Mouse (Mus musculus) hindbrain, embryonic 14.5 days (tissue): ENCODE results near the gene Smad6. TPM values are rescaled to one million over a fixed set of nuclear protein-coding genes. Genes with fewer than 3 reads are reported as not detected.
A peak's percentile ranks its signal among the peaks of the same experiment; 100 is the strongest.

Experiments
- ATAC-seq: fragments of 200-750 bp; cut with Nextera tagmentation; 2 replicates; pipeline ENCODE4 v1.8.0; 2017; ENCODE audit warnings: moderate number of reproducible peaks, mild to moderate bottlenecking, moderate TSS enrichment, moderate library complexity; ENCODE audit not compliant: low FRiP score
- DNase-seq: peaks from one replicate; pipeline ENCODE4 v3.0.0-alpha.2; 2015; ENCODE audit warnings: low spot score
- H3K27ac ChIP-seq: fragments of 300-500 bp; sonication (generic); 2 replicates; pipeline ENCODE4 v1.5.1; 2014; ENCODE audit warnings: mild to moderate bottlenecking, moderate library complexity
- H3K27me3 ChIP-seq: fragments of 300-500 bp; sonication (generic); 2 replicates; pipeline ENCODE4 v1.6.1; 2014; ENCODE audit warnings: mild to moderate bottlenecking, low read length, mixed read lengths; ENCODE audit not compliant: control insufficient read depth, insufficient read depth
- H3K36me3 ChIP-seq: fragments of 300-500 bp; sonication (generic); replicated peaks from 2 replicates; pipeline ENCODE4 v1.6.1; 2014; ENCODE audit not compliant: control insufficient read depth, insufficient read depth
- H3K4me1 ChIP-seq: fragments of 300-500 bp; sonication (generic); replicated peaks from 2 replicates; pipeline ENCODE4 v1.6.1; 2014; ENCODE audit warnings: antibody characterized with exemption, low read length, mixed read lengths; ENCODE audit not compliant: control insufficient read depth, insufficient read depth
- H3K4me2 ChIP-seq: fragments of 300-500 bp; sonication (generic); replicated peaks from 2 replicates; pipeline ENCODE4 v1.6.1; 2014; ENCODE audit warnings: mild to moderate bottlenecking, moderate library complexity
- H3K4me3 ChIP-seq: fragments of 300-500 bp; sonication (generic); replicated peaks from 2 replicates; pipeline ENCODE4 v1.5.1; 2014; ENCODE audit warnings: mild to moderate bottlenecking, low read length
- H3K9ac ChIP-seq: fragments of 300-500 bp; sonication (generic); 2 replicates; pipeline ENCODE4 v1.6.1; 2014
- H3K9me3 ChIP-seq: fragments of 300-500 bp; sonication (generic); 2 replicates; pipeline ENCODE4 v1.6.1; 2016; ENCODE audit warnings: low read length; ENCODE audit not compliant: control insufficient read depth
- WGBS: fragments of 180-500 bp; shearing (Covaris S2); extraction: QIAGEN DNeasy Blood & Tissue Kit; methylation state at CpG from one replicate; pipeline ENCODE4 v1.1.7; 2014; 5-methylcytosine and 5-hydroxymethylcytosine counted together
- polyA plus RNA-seq: library from polyadenylated mRNA; unstranded; fragments of >200 nt; fragmentation: Nextera tagmentation; extraction: Ambion mirVana; gene quantifications from 2 replicates; pipeline ENCODE4 v1.2.1, GENCODE M21; 2014

The Smad6 gene
- polyA plus RNA-seq, 1 experiment from 2014 or later = 2.7 TPM

DNA sequence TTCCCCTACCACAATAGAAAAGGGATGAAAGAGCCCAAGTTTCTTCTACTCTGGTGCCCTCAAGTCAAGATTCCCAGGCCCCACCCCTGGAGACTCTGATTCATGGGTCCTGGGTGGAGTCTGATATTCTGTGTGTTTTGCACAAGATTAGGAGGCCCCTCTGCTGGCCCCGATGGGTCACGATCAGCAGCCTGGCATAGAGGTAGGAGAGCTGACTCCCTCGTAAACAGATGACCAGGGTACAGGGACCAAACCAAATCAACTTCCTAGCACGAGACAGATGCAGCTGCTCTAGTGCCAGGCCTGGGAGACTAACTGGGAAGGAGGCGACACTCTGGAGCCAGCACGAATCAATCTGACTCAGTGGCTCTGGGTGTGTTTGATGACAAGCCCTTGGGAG lies 51.0 kb downstream of the Smad6 start:
- ATAC-seq = no peak
- Histone ChIP-seq H3K4me1 (peaks cover 16% of the 10 kb centered on the region), H3K4me2 (no peak overlapping the region), H3K36me3 (no peaks in the 10 kb centered on the region), H3K9ac (no peak overlapping the region), H3K9me3 (no peaks in the 10 kb centered on the region), H3K27ac (no peak overlapping the region), H3K4me3 (no peak overlapping the region), H3K27me3 (no peaks in the 10 kb centered on the region)
- 74% methylated on average over 6 of the region's 6 CpGs for WGBS
- no peak for DNase-seq

DNA sequence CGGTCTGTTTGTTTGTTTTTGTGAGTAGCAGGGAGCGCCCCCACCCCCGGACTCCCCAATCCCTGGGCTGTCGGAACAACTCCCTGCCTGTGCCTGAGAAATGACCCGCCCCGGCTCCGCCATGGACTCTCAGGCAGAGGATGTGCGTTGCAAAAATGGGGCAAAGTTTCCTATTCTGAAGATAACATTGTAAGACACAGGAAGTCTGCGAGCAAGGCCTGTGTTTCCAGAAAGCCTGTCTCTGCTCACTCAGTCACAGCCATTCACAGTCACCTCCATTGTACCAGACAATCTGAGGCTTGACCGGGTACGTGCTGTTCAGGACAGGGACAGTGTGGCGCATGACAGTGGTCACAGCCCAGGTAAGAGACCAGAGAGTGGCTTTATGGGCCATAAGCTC lies 51.5 kb downstream of the Smad6 start:
- H3K9me3 ChIP-seq = no peaks in the 10 kb centered on the region
- no peaks in the 10 kb centered on the region for H3K36me3 ChIP-seq
- H3K27me3 ChIP-seq = no peaks in the 10 kb centered on the region
- H3K4me2 ChIP-seq = no peak overlapping the region
- DNase-seq (no peak), ATAC-seq (no peak)
- H3K9ac ChIP-seq = no peak overlapping the region
- 80% methylated on average over 12 of the region's 12 CpGs for WGBS
- H3K4me1 ChIP-seq = peaks cover 20% of the 10 kb centered on the region
- H3K27ac ChIP-seq = no peak overlapping the region
- H3K4me3 ChIP-seq = no peak overlapping the region

DNA sequence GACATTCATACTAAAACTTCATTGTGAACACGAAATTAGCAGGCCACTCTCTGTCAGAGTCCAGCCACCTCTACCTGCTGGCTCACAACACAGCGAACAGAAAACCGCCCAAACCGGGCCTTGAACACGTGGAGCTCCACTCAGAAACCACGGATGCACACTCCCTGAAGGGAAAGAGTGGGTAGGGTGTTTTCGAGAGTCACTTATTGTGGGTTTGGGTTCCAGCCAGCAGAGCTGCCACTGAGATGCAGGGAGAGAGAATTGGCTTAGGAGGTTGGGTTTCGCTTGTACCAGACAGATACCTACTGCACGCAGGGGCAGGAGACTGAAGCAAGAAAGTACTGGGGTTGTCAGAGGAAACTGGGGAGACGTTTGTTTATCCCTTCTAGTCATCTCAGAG lies 52.4 kb downstream of the Smad6 start:
- Histone ChIP-seq H3K27ac (no peak overlapping the region), H3K4me3 (no peak overlapping the region), H3K9ac (no peak overlapping the region), H3K9me3 (no peaks in the 10 kb centered on the region), H3K4me2 (no peak overlapping the region), H3K27me3 (no peaks in the 10 kb centered on the region), H3K4me1 (peaks cover 17% of the 10 kb centered on the region), H3K36me3 (no peaks in the 10 kb centered on the region)
- ATAC-seq (no peak), DNase-seq (no peak)
- WGBS = 81% methylated on average over 10 of the region's 10 CpGs

DNA sequence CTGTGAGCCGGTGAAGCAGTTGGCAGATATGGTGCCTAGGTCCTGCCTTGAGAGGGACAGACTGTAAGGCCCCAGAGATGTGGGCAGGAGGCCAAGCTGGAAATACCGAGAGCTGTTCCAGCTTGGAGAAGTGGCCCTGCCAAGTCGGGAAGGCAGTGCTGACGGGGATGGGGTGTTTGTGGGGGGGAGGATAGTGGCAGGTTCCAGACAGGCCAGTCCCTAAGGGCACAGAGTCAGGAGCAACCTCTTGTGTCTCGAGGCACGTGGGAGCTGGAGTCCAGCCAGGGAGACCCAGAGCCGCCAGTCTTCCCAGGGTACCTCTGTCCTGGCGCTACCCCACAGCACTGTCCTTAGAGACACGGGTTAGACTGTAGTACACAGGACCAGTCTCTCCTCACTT lies 53.3 kb downstream of the Smad6 start:
- peak overlapping the region; percentile 66 for H3K27ac ChIP-seq
- no peaks in the 10 kb centered on the region for H3K36me3 ChIP-seq
- no peaks in the 10 kb centered on the region for H3K9me3 ChIP-seq
- DNase-seq (peak; percentile 76), ATAC-seq (peak; percentile 85; the same call in 1 of the 2 replicates)
- WGBS = 51% methylated on average over 9 of the region's 9 CpGs
- H3K4me1 ChIP-seq = peaks cover 9% of the 10 kb centered on the region
- H3K4me3 ChIP-seq = no peak overlapping the region
- H3K27me3 ChIP-seq = no peaks in the 10 kb centered on the region
- H3K4me2 ChIP-seq = no peak overlapping the region
- no peak overlapping the region for H3K9ac ChIP-seq

- Histone ChIP-seq H3K36me3 (no peaks in the 10 kb centered on the region), H3K27ac (peak overlapping the region; percentile 66), H3K4me3 (no peak overlapping the region), H3K9ac (no peak overlapping the region), H3K4me1 (peaks cover 7% of the 10 kb centered on the region), H3K9me3 (no peaks in the 10 kb centered on the region), H3K27me3 (no peaks in the 10 kb centered on the region), H3K4me2 (no peak overlapping the region)
- DNase-seq (no peak), ATAC-seq (no peak)
- WGBS = 77% methylated on average over 14 of the region's 14 CpGs
Observed at GRCm38 (mm10) chr9:63967408-63968172, 54.3 kb downstream of the Smad6 start.

DNA sequence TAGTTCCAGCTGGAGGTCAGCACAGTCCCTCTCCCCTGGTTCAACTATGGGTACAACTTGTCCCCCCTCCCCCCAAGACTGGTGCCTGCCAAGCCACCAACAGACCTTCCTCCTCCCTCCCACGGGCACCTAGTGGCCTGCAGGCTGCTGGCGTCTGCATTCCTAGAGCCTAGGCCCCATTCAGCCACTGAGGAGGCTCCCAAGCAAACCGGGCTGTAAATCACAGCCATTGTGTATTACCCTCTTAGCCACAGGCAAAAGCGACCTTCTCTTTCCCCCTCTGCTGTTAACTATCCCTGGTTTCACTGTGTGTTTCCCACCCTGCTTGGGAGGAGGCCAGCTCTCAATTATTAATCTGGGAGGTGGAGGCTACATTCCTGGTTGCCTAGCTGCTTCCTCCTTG lies 56.3 kb downstream of the Smad6 start:
- Histone ChIP-seq H3K4me3 (no peak overlapping the region), H3K27me3 (no peaks in the 10 kb centered on the region), H3K27ac (0 out of 2 replicates have a peak overlapping the region, but pooled peaks have one; percentile 28), H3K36me3 (no peaks in the 10 kb centered on the region), H3K4me2 (no peak overlapping the region), H3K4me1 (peaks cover 13% of the 10 kb centered on the region), H3K9ac (no peak overlapping the region), H3K9me3 (no peaks in the 10 kb centered on the region)
- DNase-seq (no peak), ATAC-seq (no peak)
- 9% methylated on average over 4 of the region's 4 CpGs for WGBS

DNA sequence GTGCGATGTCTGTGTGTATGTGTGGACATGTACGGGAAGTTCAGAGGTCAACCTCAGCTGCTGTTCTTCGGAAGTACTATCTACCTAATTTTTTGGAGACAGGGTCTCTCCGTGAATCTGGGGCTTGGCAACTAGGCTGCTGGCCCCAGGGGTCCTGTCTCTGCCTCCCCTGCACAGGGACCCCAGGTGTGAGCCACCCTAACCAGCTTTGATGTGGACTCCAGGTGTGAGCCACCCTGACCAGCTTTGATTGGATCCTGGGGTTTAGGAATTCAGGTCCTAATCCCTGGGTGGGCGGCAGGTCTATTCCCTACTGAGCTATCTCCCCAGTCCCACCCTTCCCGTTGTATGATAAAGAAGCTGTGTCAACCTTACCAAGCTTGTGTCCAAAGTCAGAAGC lies 60.0 kb downstream of the Smad6 start:
- H3K4me1 ChIP-seq = peaks cover 38% of the 10 kb centered on the region
- H3K27me3 ChIP-seq = no peaks in the 10 kb centered on the region
- H3K4me2 ChIP-seq = no peak overlapping the region
- WGBS = 72% methylated on average over 6 of the region's 6 CpGs
- no peak overlapping the region for H3K9ac ChIP-seq
- no peak overlapping the region for H3K27ac ChIP-seq
- no peak overlapping the region for H3K4me3 ChIP-seq
- DNase-seq (no peak), ATAC-seq (no peak)
- no peaks in the 10 kb centered on the region for H3K36me3 ChIP-seq
- H3K9me3 ChIP-seq = no peaks in the 10 kb centered on the region

GRCm38 (mm10) chr9:63960829-63961185 lies 61.1 kb downstream of the Smad6 start:
- no peak for DNase-seq
- no peak for ATAC-seq
- Histone ChIP-seq H3K9ac (no peak overlapping the region), H3K27ac (peak overlapping the region; percentile 21; the same call in 1 of the 2 replicates), H3K4me1 (peaks cover 38% of the 10 kb centered on the region), H3K36me3 (no peaks in the 10 kb centered on the region), H3K4me2 (peak overlapping the region; percentile 17), H3K27me3 (no peaks in the 10 kb centered on the region), H3K9me3 (no peaks in the 10 kb centered on the region), H3K4me3 (no peak overlapping the region)
- WGBS = 12% methylated on average over 4 of the region's 4 CpGs

- WGBS = 6% methylated on average over 21 of the region's 21 CpGs
- DNase-seq = no peak
- Histone ChIP-seq H3K4me2 (peak overlapping the region; percentile 17), H3K36me3 (no peaks in the 10 kb centered on the region), H3K9ac (peak overlapping the region; percentile 25; the same call in 1 of the 2 replicates), H3K27ac (peak overlapping the region; percentile 21), H3K27me3 (no peaks in the 10 kb centered on the region), H3K4me1 (peaks cover 35% of the 10 kb centered on the region), H3K9me3 (no peaks in the 10 kb centered on the region), H3K4me3 (no peak overlapping the region)
- ATAC-seq = no peak
Observed at GRCm38 (mm10) chr9:63959933-63960828, 61.7 kb downstream of the Smad6 start.
